Mouse (Mus musculus) hindbrain, embryonic 14.5 days (tissue): ENCODE measurements around the gene Pecr. TPM values are rescaled to one million over a fixed set of nuclear protein-coding genes. Genes with fewer than 3 reads are reported as not detected.

Experiments
- ATAC-seq: fragments of 200-750 bp; cut with Nextera tagmentation; 2 replicates; pipeline ENCODE4 v1.8.0; 2017; ENCODE audit warnings: moderate number of reproducible peaks, mild to moderate bottlenecking, moderate TSS enrichment, moderate library complexity; ENCODE audit not compliant: low FRiP score
- DNase-seq: peaks from one replicate; pipeline ENCODE4 v3.0.0-alpha.2; 2015; ENCODE audit warnings: low spot score
- H3K27ac ChIP-seq: fragments of 300-500 bp; sonication (generic); 2 replicates; pipeline ENCODE4 v1.5.1; 2014; ENCODE audit warnings: mild to moderate bottlenecking, moderate library complexity
- H3K27me3 ChIP-seq: fragments of 300-500 bp; sonication (generic); 2 replicates; pipeline ENCODE4 v1.6.1; 2014; ENCODE audit warnings: mild to moderate bottlenecking, low read length, mixed read lengths; ENCODE audit not compliant: control insufficient read depth, insufficient read depth
- H3K36me3 ChIP-seq: fragments of 300-500 bp; sonication (generic); replicated peaks from 2 replicates; pipeline ENCODE4 v1.6.1; 2014; ENCODE audit not compliant: control insufficient read depth, insufficient read depth
- H3K4me1 ChIP-seq: fragments of 300-500 bp; sonication (generic); replicated peaks from 2 replicates; pipeline ENCODE4 v1.6.1; 2014; ENCODE audit warnings: antibody characterized with exemption, low read length, mixed read lengths; ENCODE audit not compliant: control insufficient read depth, insufficient read depth
- H3K4me2 ChIP-seq: fragments of 300-500 bp; sonication (generic); replicated peaks from 2 replicates; pipeline ENCODE4 v1.6.1; 2014; ENCODE audit warnings: mild to moderate bottlenecking, moderate library complexity
- H3K4me3 ChIP-seq: fragments of 300-500 bp; sonication (generic); replicated peaks from 2 replicates; pipeline ENCODE4 v1.5.1; 2014; ENCODE audit warnings: mild to moderate bottlenecking, low read length
- H3K9ac ChIP-seq: fragments of 300-500 bp; sonication (generic); 2 replicates; pipeline ENCODE4 v1.6.1; 2014
- H3K9me3 ChIP-seq: fragments of 300-500 bp; sonication (generic); 2 replicates; pipeline ENCODE4 v1.6.1; 2016; ENCODE audit warnings: low read length; ENCODE audit not compliant: control insufficient read depth
- WGBS: fragments of 180-500 bp; shearing (Covaris S2); extraction: QIAGEN DNeasy Blood & Tissue Kit; methylation state at CpG from one replicate; pipeline ENCODE4 v1.1.7; 2014; 5-methylcytosine and 5-hydroxymethylcytosine counted together
- polyA plus RNA-seq: library from polyadenylated mRNA; unstranded; fragments of >200 nt; fragmentation: Nextera tagmentation; extraction: Ambion mirVana; gene quantifications from 2 replicates; pipeline ENCODE4 v1.2.1, GENCODE M21; 2014

Pecr gene
- polyA plus RNA-seq, 1 experiment from 2014 or later = 7.8 TPM

- H3K4me3 ChIP-seq = no peak overlapping the region
- H3K36me3 ChIP-seq = no peaks in the 10 kb centered on the region
- H3K4me1 ChIP-seq = peaks cover 9% of the 10 kb centered on the region; the same call in 1 of the 2 replicates
- no peak for ATAC-seq
- H3K27ac ChIP-seq = no peak overlapping the region
- no peak overlapping the region for H3K4me2 ChIP-seq
- DNase-seq = no peak
- H3K9ac ChIP-seq = no peak overlapping the region
- H3K9me3 ChIP-seq = no peaks in the 10 kb centered on the region
- H3K27me3 ChIP-seq = no peaks in the 10 kb centered on the region
- WGBS = 52% methylated on average over 7 of the region's 7 CpGs
Measured at GRCm38 (mm10) chr1:72214470-72214961, 69.6 kb downstream of the Pecr start.

- no peaks in the 10 kb centered on the region for H3K36me3 ChIP-seq
- ATAC-seq (no peak), DNase-seq (no peak)
- no peak overlapping the region for H3K9ac ChIP-seq
- H3K27me3 ChIP-seq = no peaks in the 10 kb centered on the region
- no peaks in the 10 kb centered on the region for H3K9me3 ChIP-seq
- H3K4me1 ChIP-seq = peaks cover 9% of the 10 kb centered on the region; the same call in 1 of the 2 replicates
- no peak overlapping the region for H3K4me2 ChIP-seq
- no peak overlapping the region for H3K27ac ChIP-seq
- 88% methylated on average over 3 of the region's 3 CpGs for WGBS
- H3K4me3 ChIP-seq = no peak overlapping the region
Measured at GRCm38 (mm10) chr1:72213954-72214353, 70.2 kb downstream of the Pecr start.

GRCm38 (mm10) chr1:72211701-72212699, 72.1 kb downstream of the Pecr start, which contains the start of gene Mreg:
Gene Mreg (minus strand): TSS chr1:72212307.
- H3K4me1 ChIP-seq = peaks cover 9% of the 10 kb centered on the region; the same call in 1 of the 2 replicates
- H3K4me3 ChIP-seq = peak within 1 kb of the TSS; percentile 69
- H3K9ac ChIP-seq = peak within 1 kb of the TSS; percentile 67
- ATAC-seq = peak; percentile 71
- no peak within 1 kb of the TSS for H3K27ac ChIP-seq
- H3K27me3 ChIP-seq = no peaks in the 10 kb centered on the region
- no peaks in the 10 kb centered on the region for H3K9me3 ChIP-seq
- DNase-seq = peak; percentile 59
- no peaks in the 10 kb centered on the region for H3K36me3 ChIP-seq
- under 1% methylated on average over 88 of the region's 89 CpGs for WGBS
- peak within 1 kb of the TSS; percentile 97 for H3K4me2 ChIP-seq

GRCm38 (mm10) chr1:72210803-72211679, 73.1 kb downstream of the Pecr start:
- peaks cover 9% of the 10 kb centered on the region; the same call in 1 of the 2 replicates for H3K4me1 ChIP-seq
- no peaks in the 10 kb centered on the region for H3K9me3 ChIP-seq
- WGBS = 33% methylated on average over 17 of the region's 17 CpGs
- H3K4me2 ChIP-seq = peak overlapping the region; percentile 97
- ATAC-seq = no peak
- peak overlapping the region; percentile 69 for H3K4me3 ChIP-seq
- H3K27ac ChIP-seq = no peak overlapping the region
- no peaks in the 10 kb centered on the region for H3K36me3 ChIP-seq
- H3K9ac ChIP-seq = peak overlapping the region; percentile 67; the same call in 1 of the 2 replicates
- H3K27me3 ChIP-seq = no peaks in the 10 kb centered on the region
- no peak for DNase-seq

Other genes with a start within 250 kb of the Pecr start
- 2.7 and 3.9 TPM in 2 replicates for gene Mreg, start 72.0 kb downstream of the Pecr start, polyA plus RNA-seq
- gene Tmem169, start 55 bp upstream of the Pecr start, polyA plus RNA-seq = 36.8 and 39.8 TPM in 2 replicates
- gene Xrcc5, start 23.1 kb upstream of the Pecr start, polyA plus RNA-seq = 16.7 and 18.7 TPM in 2 replicates